Mouse (Mus musculus) left cerebral cortex, adult 2 months (tissue): ENCODE measurements at regions not wholly inside any gene's neighbourhood (a gene's known extent, or its start where the extent isn't known, plus 50 kb on each side); places are given as distances from the start of the nearest gene placed in this dataset.

Experiments used
- DNase-seq, 2 experiments: peaks; one replicate each; pipeline ENCODE4 v3.0.0; 2021 to 2022; ENCODE audit warnings: low spot score in 2 of 2, mixed read lengths in 1 of 2; ENCODE audit errors: extremely low spot score in 1 of 2
- H3K27ac ChIP-seq: fragments of 200-600 bp; 2 replicates; pipeline ENCODE4 v1.8.1; 2022
- H3K4me3 ChIP-seq: fragments of 200-600 bp; 2 replicates; pipeline ENCODE4 v1.8.1; 2022
- CTCF ChIP-seq: fragments of 200-600 bp; IDR thresholded peaks from 2 replicates; pipeline ENCODE4 v1.8.1; 2022; ENCODE audit warnings: antibody characterized with exemption, mild to moderate bottlenecking, moderate library complexity
- intact Hi-C: fragments of 180-260 bp; cut with DNase I; formaldehyde crosslinking; loops from one replicate; pipeline ENCODE4 v1.15.1; 2025

DNA sequence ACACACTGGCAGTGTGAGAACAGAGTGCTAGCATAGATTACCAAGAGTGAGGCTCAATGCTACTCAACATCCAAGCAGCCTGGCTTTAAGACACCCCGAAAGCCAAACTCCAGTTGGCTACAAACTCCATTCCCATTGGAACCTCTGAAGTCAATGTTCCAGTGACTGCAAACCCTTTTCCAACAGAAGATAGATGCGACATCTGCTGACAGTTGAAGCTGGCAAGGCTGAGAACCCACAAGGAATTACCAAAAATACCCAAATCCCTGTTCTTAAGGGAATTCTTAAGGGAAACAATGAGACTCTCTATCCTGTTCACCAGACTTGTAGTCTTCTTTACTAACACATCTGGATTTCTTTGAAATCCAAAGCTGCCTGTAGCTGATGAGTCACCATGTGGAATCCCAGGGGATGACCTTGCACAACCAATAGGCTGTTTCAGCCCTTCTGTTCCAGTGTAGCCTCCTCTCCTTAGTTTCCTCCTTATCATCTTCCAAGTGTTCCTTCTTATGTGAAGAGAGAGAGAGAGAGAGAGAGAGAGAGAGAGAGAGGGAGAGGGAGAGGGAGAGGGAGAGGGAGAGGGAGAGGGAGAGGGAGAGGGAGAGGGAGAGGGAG is 70.1 kb upstream of the Xylt1 start:
- intact Hi-C loops: no loop called here
- no peak for DNase-seq
- Histone ChIP-seq H3K27ac (no peak overlapping the region), H3K4me3 (no peak overlapping the region)
- TF ChIP-seq CTCF: no peak

GRCm38 (mm10) chr7:117311316-117311715 is 69.5 kb upstream of the Xylt1 start:
- Histone ChIP-seq H3K4me3 (no peak overlapping the region), H3K27ac (no peak overlapping the region)
- no peak for TF ChIP-seq CTCF
- intact Hi-C loops: no loop called here
- no peak for DNase-seq

GRCm38 (mm10) chr7:117316126-117316805 is 64.5 kb upstream of the Xylt1 start:
- no peak for TF ChIP-seq CTCF
- DNase-seq: no peak
- intact Hi-C loops: no loop called here
- no peak overlapping the region for H3K4me3 ChIP-seq
- no peak overlapping the region for H3K27ac ChIP-seq

DNA sequence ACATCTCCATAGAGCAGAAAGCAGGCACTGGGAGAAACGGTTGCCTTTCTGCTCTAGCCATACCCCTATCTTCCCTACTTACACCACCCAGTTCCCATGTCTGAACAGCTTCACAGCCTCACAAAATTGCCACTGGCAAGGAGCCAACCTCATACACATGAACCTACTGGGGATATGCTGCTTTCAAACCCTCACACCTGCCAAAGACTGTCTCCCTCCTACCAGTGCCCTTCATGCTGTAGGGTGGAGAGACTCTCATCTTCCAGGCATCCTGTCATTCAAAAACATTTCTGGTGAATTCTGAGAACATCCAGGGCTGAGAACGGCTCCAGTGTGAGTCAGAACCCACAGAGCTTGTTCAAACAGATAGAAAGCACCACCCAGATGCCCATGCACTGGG is 63.4 kb upstream of the Xylt1 start:
- DNase-seq: peak in 1 of 2 experiments; percentile 18
- TF ChIP-seq CTCF: no peak
- intact Hi-C loops: no loop called here

DNA sequence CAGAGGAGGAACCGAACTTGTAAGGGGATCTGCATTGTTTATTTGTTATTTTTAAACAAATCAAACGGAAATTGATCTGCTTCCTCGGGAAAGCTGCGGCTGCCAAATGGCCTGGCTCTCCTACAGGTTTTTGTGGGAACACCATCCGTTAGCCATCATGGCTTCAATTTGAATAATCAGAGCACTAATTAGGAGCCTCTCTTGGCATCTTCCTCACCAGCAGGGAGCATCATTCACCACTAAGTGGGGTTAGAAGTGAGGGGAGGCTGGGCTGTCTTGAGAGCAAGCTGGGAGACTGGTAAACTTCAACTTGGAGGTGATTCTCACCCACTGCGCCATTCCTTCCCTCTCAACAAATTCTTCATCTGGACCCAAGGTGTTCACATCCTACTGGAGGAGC is 60.2 kb upstream of the Xylt1 start:
- intact Hi-C loops: no loop called here

More for the DNA sequence above, 63.4 kb upstream of the Xylt1 start:
- Histone ChIP-seq H3K4me3 (no peak overlapping the region), H3K27ac (no peak overlapping the region)

More for the DNA sequence above, 60.2 kb upstream of the Xylt1 start:
- no peak overlapping the region for H3K4me3 ChIP-seq
- TF ChIP-seq CTCF: peak; percentile 6
- H3K27ac ChIP-seq: no peak overlapping the region
- no peak for DNase-seq
